ENCODE assay signal across 21 mouse cellular contexts in the genomic region with DNA sequence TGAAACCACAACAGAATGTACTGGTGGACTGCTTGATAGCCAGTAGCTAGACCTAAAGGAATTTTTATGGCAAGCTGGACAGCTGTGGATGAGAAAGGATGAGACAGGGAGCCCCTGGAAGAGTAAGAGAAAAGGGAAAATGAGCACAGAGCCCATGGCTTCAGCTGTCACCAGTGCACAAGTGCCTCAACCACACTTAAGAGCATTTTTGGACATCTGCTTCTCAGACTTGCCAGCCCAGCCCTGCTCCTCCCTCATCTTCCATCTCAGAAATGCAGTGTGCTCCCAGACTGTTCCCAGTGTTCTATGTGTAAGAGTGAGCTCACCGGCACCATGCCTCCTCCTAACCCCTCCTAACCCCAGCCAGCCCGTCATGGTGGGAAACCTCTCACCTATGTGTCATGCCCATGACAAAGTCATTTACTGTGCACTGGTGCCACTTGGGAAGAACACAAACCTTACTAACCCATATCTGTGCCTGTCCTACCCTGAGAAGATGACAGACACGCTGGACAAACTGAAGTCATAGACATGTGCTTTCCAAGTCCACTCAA. TPM values are rescaled to one million over a fixed set of nuclear protein-coding genes. Genes with fewer than 3 reads are reported as not detected.
DNase-seq lines count a peak whose midpoint lies in the region; ATAC-seq lines count a peak whose summit lies in the region.
"Had no signal": no experiment of that assay in that cellular context is flagged by ENCODE, and none has a peak within 500 bp of the region (broad histone marks: within the 10 kb centered on the region; RNA-seq: fewer than 3 reads in every experiment).

No protein-coding gene starts in this region.

- H3K4me2 ChIP-seq in embryonic facial prominence, embryonic 14.5 days (ENCODE audit: low read depth, low read length) = no peak overlapping the region
- no peak overlapping the region for H3K4me2 ChIP-seq in midbrain, embryonic 11.5 days
- no peak overlapping the region for H3K4me2 ChIP-seq in midbrain, embryonic 14.5 days (ENCODE audit: low read length)
- H3K4me2 ChIP-seq: forebrain, embryonic 15.5 days; heart, embryonic 13.5 days; hindbrain, embryonic 15.5 days had no signal

- H3K9me3 ChIP-seq in embryonic facial prominence, embryonic 14.5 days (ENCODE audit: control insufficient read depth, low read length) = no peaks in the 10 kb centered on the region
- H3K9me3 ChIP-seq in embryonic facial prominence, embryonic 10.5 days = no peaks in the 10 kb centered on the region
- no peaks in the 10 kb centered on the region for H3K9me3 ChIP-seq in heart, embryonic 10.5 days
- H3K9me3 ChIP-seq in midbrain, embryonic 11.5 days (ENCODE audit: control insufficient read depth, low read length) = no peaks in the 10 kb centered on the region
- H3K9me3 ChIP-seq in midbrain, embryonic 14.5 days (ENCODE audit: control insufficient read depth, low read length) = no peaks in the 10 kb centered on the region
- H3K9me3 ChIP-seq: forebrain, embryonic 15.5 days; heart, embryonic 13.5 days; hindbrain, embryonic 15.5 days had no signal

- H3K27me3 ChIP-seq in embryonic facial prominence, embryonic 14.5 days (replicated peaks; ENCODE audit: control insufficient read depth, insufficient read depth, low read length) = no peaks in the 10 kb centered on the region
- no peaks in the 10 kb centered on the region for H3K27me3 ChIP-seq in embryonic facial prominence, embryonic 10.5 days (replicated peaks; ENCODE audit: low read depth, poor library complexity, severe bottlenecking)
- H3K27me3 ChIP-seq in heart, embryonic 10.5 days (ENCODE audit: insufficient read depth, poor library complexity, severe bottlenecking) = no peaks in the 10 kb centered on the region
- no peaks in the 10 kb centered on the region for H3K27me3 ChIP-seq in midbrain, embryonic 11.5 days (ENCODE audit: control insufficient read depth, insufficient read depth, low read length)
- H3K27me3 ChIP-seq in midbrain, embryonic 14.5 days (ENCODE audit: control insufficient read depth, insufficient read depth, low read length) = no peaks in the 10 kb centered on the region
- H3K27me3 ChIP-seq: forebrain, embryonic 15.5 days; heart, embryonic 13.5 days; hindbrain, embryonic 15.5 days; Patski had no signal

- no peaks in the 10 kb centered on the region for H3K4me1 ChIP-seq in embryonic facial prominence, embryonic 14.5 days (ENCODE audit: control insufficient read depth, insufficient read depth, low read length)
- no peaks in the 10 kb centered on the region for H3K4me1 ChIP-seq in embryonic facial prominence, embryonic 10.5 days
- peaks cover 40% of the 10 kb centered on the region for H3K4me1 ChIP-seq in heart, embryonic 10.5 days
- no peaks in the 10 kb centered on the region for H3K4me1 ChIP-seq in midbrain, embryonic 11.5 days (ENCODE audit: control insufficient read depth, insufficient read depth, low read length)
- H3K4me1 ChIP-seq in midbrain, embryonic 14.5 days (ENCODE audit: control insufficient read depth, insufficient read depth, low read length) = no peaks in the 10 kb centered on the region
- H3K4me1 ChIP-seq: forebrain, embryonic 15.5 days; hindbrain, embryonic 15.5 days had no signal

- DNase-seq in embryonic facial prominence, embryonic 14.5 days (ENCODE audit: low spot score) = no peak
- DNase-seq in embryonic facial prominence, embryonic 10.5 days (ENCODE audit: low spot score) = no peak
- no peak for DNase-seq in heart, embryonic 10.5 days (ENCODE audit: low spot score)
- no peak for DNase-seq in heart, postnatal 4 days
- DNase-seq in midbrain, embryonic 11.5 days (ENCODE audit: low spot score, missing footprints) = peak; percentile 37
- DNase-seq in midbrain, embryonic 14.5 days = no peak
- DNase-seq in urinary bladder, postnatal 10 days (ENCODE audit: low spot score) = no peak
- DNase-seq: adrenal gland, postnatal 14 days; B cell, adult 2 months; cerebellum, adult 18-20 months; cerebellum, adult 9-11 months; cerebellum, postnatal 36 days; gastrocnemius, postnatal 36 days; heart, adult 18-20 months; heart, postnatal 10 days had no signal

- WGBS in embryonic facial prominence, embryonic 14.5 days = 75% methylated on average over 3 of the region's 3 CpGs
- 87% methylated on average over 3 of the region's 3 CpGs for WGBS in embryonic facial prominence, embryonic 10.5 days
- 74% methylated on average over 3 of the region's 3 CpGs for WGBS in heart, embryonic 10.5 days
- WGBS in midbrain, embryonic 11.5 days = 82% methylated on average over 3 of the region's 3 CpGs
- 91% methylated on average over 3 of the region's 3 CpGs for WGBS in midbrain, embryonic 14.5 days

- H3K36me3 ChIP-seq in embryonic facial prominence, embryonic 14.5 days (ENCODE audit: control insufficient read depth, insufficient read depth, low read length) = no peaks in the 10 kb centered on the region
- H3K36me3 ChIP-seq in embryonic facial prominence, embryonic 10.5 days (replicated peaks) = peaks cover 5% of the 10 kb centered on the region
- H3K36me3 ChIP-seq in heart, embryonic 10.5 days = peaks cover 2% of the 10 kb centered on the region; the same call in 1 of the 2 replicates
- H3K36me3 ChIP-seq in midbrain, embryonic 11.5 days (ENCODE audit: control insufficient read depth, insufficient read depth, low read length) = no peaks in the 10 kb centered on the region
- H3K36me3 ChIP-seq in midbrain, embryonic 14.5 days (ENCODE audit: control insufficient read depth, insufficient read depth, low read length) = no peaks in the 10 kb centered on the region
- H3K36me3 ChIP-seq: forebrain, embryonic 15.5 days; hindbrain, embryonic 15.5 days had no signal

- peak; percentile 35 for ATAC-seq in embryonic facial prominence, embryonic 14.5 days (ENCODE audit: low read depth)
- ATAC-seq in midbrain, embryonic 11.5 days (ENCODE audit: low FRiP score) = no peak
- ATAC-seq in midbrain, embryonic 14.5 days (ENCODE audit: low FRiP score, low TSS enrichment) = no peak
- ATAC-seq: activated CD4-positive, CD25-positive, alpha-beta regulatory T cell, adult 4 months; forebrain, embryonic 15.5 days; intestine, embryonic 16.5 days; Patski had no signal

- no peak overlapping the region for H3K4me3 ChIP-seq in embryonic facial prominence, embryonic 14.5 days (ENCODE audit: low read depth, low read length)
- H3K4me3 ChIP-seq in embryonic facial prominence, embryonic 10.5 days = no peak overlapping the region
- no peak overlapping the region for H3K4me3 ChIP-seq in heart, embryonic 10.5 days
- H3K4me3 ChIP-seq in midbrain, embryonic 11.5 days (ENCODE audit: low read depth, low read length) = no peak overlapping the region
- H3K4me3 ChIP-seq in midbrain, embryonic 14.5 days (replicated peaks; ENCODE audit: low read depth, low read length) = no peak overlapping the region
- H3K4me3 ChIP-seq: forebrain, embryonic 15.5 days; heart, embryonic 13.5 days; hindbrain, embryonic 15.5 days had no signal

- no peak overlapping the region for H3K27ac ChIP-seq in embryonic facial prominence, embryonic 14.5 days (replicated peaks; ENCODE audit: low read depth, low read length)
- H3K27ac ChIP-seq in embryonic facial prominence, embryonic 10.5 days (replicated peaks) = no peak overlapping the region
- peak overlapping the region; percentile 62; the same call in 1 of the 2 replicates for H3K27ac ChIP-seq in heart, embryonic 10.5 days
- H3K27ac ChIP-seq in midbrain, embryonic 11.5 days (ENCODE audit: low read depth, low read length) = no peak overlapping the region
- H3K27ac ChIP-seq in midbrain, embryonic 14.5 days (replicated peaks; ENCODE audit: low read depth, low read length) = no peak overlapping the region
- H3K27ac ChIP-seq: forebrain, embryonic 15.5 days; heart, embryonic 13.5 days; hindbrain, embryonic 15.5 days had no signal

- H3K9ac ChIP-seq in embryonic facial prominence, embryonic 14.5 days (ENCODE audit: low read depth, low read length) = no peak overlapping the region
- H3K9ac ChIP-seq in midbrain, embryonic 11.5 days (ENCODE audit: low read length) = no peak overlapping the region
- H3K9ac ChIP-seq in midbrain, embryonic 14.5 days (replicated peaks; ENCODE audit: low read length) = no peak overlapping the region
- H3K9ac ChIP-seq: forebrain, embryonic 15.5 days; heart, embryonic 13.5 days; hindbrain, embryonic 15.5 days had no signal

RNA-seq across cellular contexts. Expression of gene Bri3, which starts 43.1 kb away (rescaled TPM):
- 96.3 and 99.8 TPM in 2 replicates for polyA plus RNA-seq in embryonic facial prominence, embryonic 14.5 days (2014; fragmentation: Nextera tagmentation; extraction: Ambion mirVana)
- 119 and 124 TPM in 2 replicates for polyA plus RNA-seq in embryonic facial prominence, embryonic 10.5 days (2016; fragmentation: Nextera tagmentation; extraction: Ambion mirVana)
- polyA plus RNA-seq in heart, embryonic 10.5 days (2016; fragmentation: Nextera tagmentation; extraction: Ambion mirVana) = 104 and 110 TPM in 2 replicates
- 100 to 1,000 TPM; 180 to 221 TPM for total RNA-seq in heart, postnatal 4 days (2021)
- polyA plus RNA-seq in midbrain, embryonic 11.5 days (2014; fragmentation: Nextera tagmentation; extraction: Ambion mirVana) = 123 and 130 TPM in 2 replicates
- polyA plus RNA-seq in midbrain, embryonic 14.5 days (2014; fragmentation: Nextera tagmentation; extraction: Ambion mirVana) = 125 and 144 TPM in 2 replicates
